Mouse (Mus musculus): ENCODE results near the gene Ccdc142. TPM values are rescaled to one million over a fixed set of nuclear protein-coding genes. Genes with fewer than 3 reads are reported as not detected.

Gene Ccdc142
- total RNA-seq, 2 experiments from 2014 or later, result 5.1 to 9.0 TPM

- intact Hi-C loops (cut with DNase I), result no loop called here
- DNase-seq (ENCODE audit: low spot score in 2 of 2), result no peak
These were observed 30.9 kb downstream of the Ccdc142 start for GRCm38 (mm10) chr6:83132176-83132919.

DNA sequence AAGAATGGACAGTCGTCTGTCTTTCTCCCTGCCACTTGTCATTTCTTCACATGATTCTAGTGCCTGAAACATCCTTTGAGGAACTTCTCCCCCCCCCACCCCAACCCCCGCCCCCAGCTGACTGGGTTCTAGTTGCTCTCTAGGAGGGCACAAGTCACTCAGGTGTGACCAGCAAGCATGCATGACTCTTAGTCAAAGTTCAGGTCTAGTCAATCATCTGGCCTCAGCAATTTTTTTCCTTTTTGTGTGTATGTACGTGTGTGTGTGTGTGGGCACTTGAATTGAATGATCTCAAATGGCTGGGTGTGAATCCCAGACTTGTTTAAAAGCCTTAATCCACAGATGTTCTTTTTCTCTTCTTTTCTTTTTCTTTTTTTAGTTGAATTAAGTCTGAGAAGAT is 32.8 kb downstream of the Ccdc142 start:
- no peak for DNase-seq (ENCODE audit: low spot score in 2 of 2)

GRCm38 (mm10) chr6:83134951-83135513 is 33.6 kb downstream of the Ccdc142 start, which contains the start of gene Rtkn:
Gene Rtkn, plus strand, starts transcription at chr6:83135463.
- intact Hi-C loops (cut with DNase I), result no loop called here
- no peak for DNase-seq (ENCODE audit: low spot score in 2 of 2)

More for the DNA sequence above, 32.8 kb downstream of the Ccdc142 start:
- intact Hi-C loops (cut with DNase I), result no loop called here

DNA sequence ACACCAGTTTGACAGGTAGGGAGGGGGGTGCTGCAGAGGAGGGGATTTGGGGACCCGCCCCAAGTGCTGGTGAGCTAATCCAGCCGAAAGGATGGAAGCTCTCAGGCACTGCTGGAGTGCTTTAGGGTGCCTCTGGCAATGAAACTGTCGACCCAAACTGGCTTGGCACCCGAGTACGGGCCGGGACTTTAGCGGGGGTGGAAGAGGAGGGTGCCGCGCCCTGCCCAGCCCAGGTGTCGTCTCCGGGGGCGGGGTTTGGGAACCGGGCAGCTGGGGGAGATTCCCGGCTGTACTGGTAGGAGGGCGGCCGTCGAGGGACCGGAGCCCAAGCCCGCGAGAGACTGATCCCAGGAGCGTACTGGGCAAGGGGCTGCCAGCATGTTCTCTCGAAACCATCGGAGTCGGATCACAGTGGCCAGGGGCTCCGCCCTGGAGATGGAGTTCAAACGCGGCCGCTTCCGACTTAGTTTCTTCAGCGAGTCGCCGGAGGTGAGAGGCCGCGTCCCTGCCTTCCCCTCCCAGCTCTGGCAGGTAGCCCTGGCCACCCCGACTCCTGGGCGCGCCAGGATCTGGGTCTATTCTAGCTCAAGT is 34.3 kb downstream of the Ccdc142 start:
- DNase-seq (ENCODE audit: low spot score in 2 of 2), result peak in 1 of 2 experiments; percentile 3
- intact Hi-C loops (cut with DNase I), result no loop called here

- DNase-seq (ENCODE audit: low spot score in 2 of 2), result no peak
- intact Hi-C loops (cut with DNase I), result no loop called here
These were observed 35.0 kb downstream of the Ccdc142 start for GRCm38 (mm10) chr6:83136291-83136880.

GRCm38 (mm10) chr6:83136881-83137575 is 35.6 kb downstream of the Ccdc142 start:
- peak in 1 of 2 experiments; percentile 42 for DNase-seq (ENCODE audit: low spot score in 2 of 2)

DNA sequence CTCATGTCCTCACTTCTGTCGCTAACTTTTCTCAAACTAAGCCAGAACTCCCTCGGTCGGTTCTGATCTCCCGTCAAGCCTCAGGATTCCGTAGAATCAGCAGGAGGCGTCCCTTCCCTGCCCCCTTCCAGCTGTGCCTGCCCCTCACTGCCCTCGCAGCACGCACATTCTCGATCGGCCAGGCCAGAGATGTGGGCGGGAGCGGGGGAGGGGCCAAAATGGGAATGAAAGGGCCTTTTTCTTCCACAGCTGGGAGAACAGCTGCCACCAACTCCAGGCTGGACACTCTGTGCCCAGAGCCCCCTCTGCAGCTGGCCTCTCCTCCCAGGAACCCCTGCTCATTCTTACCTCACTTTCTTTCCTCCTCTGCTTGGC is 36.2 kb downstream of the Ccdc142 start:
- peak; percentile 65 to 67 for DNase-seq (ENCODE audit: low spot score in 2 of 2)
- intact Hi-C loops (cut with DNase I), result no loop called here

More at GRCm38 (mm10) chr6:83136881-83137575, 35.6 kb downstream of the Ccdc142 start:
- intact Hi-C loops (cut with DNase I), result no loop called here

- no peak for DNase-seq (ENCODE audit: low spot score in 2 of 2)
These were observed 36.7 kb downstream of the Ccdc142 start for GRCm38 (mm10) chr6:83138056-83138455.

DNA sequence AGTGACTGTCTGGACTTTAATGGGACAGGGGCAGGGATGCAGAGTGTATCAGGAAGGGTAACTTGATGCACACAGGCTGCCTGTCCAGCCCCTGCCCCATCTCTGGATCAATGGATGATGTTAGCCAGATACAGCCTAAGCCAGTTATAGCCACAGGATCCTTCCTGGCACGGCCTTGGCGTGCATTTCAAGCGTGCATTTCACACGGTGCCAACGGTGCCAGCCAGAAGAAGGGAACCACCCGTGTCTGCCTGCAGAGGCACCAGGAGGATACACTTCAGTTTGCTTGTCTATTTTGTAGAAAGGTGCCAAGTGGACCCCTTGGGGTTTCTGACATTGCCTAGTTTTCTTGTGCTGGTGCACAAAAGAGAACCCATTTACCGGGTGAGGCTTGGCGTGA is 38.6 kb downstream of the Ccdc142 start:
- DNase-seq (ENCODE audit: low spot score in 2 of 2), result peak in 1 of 2 experiments; percentile 6
- intact Hi-C loops (cut with DNase I), result no loop called here

More at GRCm38 (mm10) chr6:83138056-83138455, 36.7 kb downstream of the Ccdc142 start:
- intact Hi-C loops (cut with DNase I), result no loop called here

- no peak for DNase-seq (ENCODE audit: low spot score in 2 of 2)
- intact Hi-C loops (cut with DNase I), result no loop called here
These were observed 40.2 kb downstream of the Ccdc142 start for GRCm38 (mm10) chr6:83141636-83142035.

- DNase-seq (ENCODE audit: low spot score in 2 of 2), result peak; percentile 75 to 82
- intact Hi-C loops (cut with DNase I), result no loop called here
These were observed 40.9 kb downstream of the Ccdc142 start for GRCm38 (mm10) chr6:83142211-83142731.

GRCm38 (mm10) chr6:83142886-83143285 is 41.5 kb downstream of the Ccdc142 start:
- DNase-seq (ENCODE audit: low spot score in 2 of 2), result peak; percentile 46 to 59
- intact Hi-C loops (cut with DNase I), result no loop called here

- DNase-seq (ENCODE audit: low spot score in 2 of 2), result no peak
- intact Hi-C loops (cut with DNase I), result no loop called here
These were observed 43.8 kb downstream of the Ccdc142 start for GRCm38 (mm10) chr6:83145209-83145608.

GRCm38 (mm10) chr6:83145805-83146204 is 44.4 kb downstream of the Ccdc142 start:
- no peak for DNase-seq (ENCODE audit: low spot score in 2 of 2)
- intact Hi-C loops (cut with DNase I), result no loop called here

DNA sequence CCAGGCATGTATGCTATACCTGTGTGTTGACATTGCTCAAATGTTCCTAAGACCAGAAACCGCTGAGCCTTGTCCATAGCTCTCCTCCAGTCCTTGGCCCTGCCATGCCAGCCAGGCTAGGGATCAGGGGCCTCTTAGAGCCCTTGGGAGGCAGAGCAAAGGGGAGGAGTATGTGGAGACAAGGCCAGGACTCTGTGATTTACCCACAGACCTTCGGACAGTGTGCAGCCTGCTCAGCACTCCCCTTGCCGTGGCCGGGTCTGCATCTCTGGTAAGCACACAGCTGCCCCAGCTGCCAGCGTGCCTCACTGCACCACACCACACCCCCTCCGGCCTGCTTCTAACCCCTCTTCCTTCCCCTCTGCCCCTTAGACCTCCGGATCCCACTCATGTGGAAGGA is 45.9 kb downstream of the Ccdc142 start:
- DNase-seq (ENCODE audit: low spot score in 2 of 2), result no peak

GRCm38 (mm10) chr6:83151721-83152120 is 50.3 kb downstream of the Ccdc142 start:
- intact Hi-C loops (cut with DNase I), result no loop called here
- no peak for DNase-seq (ENCODE audit: low spot score in 2 of 2)

More for the DNA sequence above, 45.9 kb downstream of the Ccdc142 start:
- intact Hi-C loops (cut with DNase I), result no loop called here

GRCm38 (mm10) chr6:83153038-83153437 is 51.6 kb downstream of the Ccdc142 start:
- intact Hi-C loops (cut with DNase I), result no loop called here
- no peak for DNase-seq (ENCODE audit: low spot score in 2 of 2)

DNA sequence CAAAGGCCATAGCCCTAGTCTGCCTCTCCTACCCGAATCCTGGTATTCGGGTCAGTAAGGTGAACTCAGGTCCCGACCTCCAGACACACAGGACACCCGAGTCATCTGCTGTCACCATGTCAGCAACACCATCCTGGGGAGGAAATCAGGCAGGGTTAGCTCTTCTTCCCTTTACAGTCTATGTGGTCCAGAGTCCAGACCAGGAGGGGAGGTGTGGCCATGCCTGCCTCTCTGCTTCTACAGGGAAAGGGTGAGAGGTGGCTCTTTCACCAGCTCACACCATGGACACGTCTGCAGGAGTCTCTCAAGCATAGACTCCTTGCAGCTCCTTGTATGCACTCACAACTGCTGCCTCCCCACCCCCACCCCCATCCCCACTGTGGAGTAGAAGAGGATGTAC is 52.1 kb downstream of the Ccdc142 start:
- intact Hi-C loops (cut with DNase I), result no loop called here
- DNase-seq (ENCODE audit: low spot score in 2 of 2), result no peak

DNA sequence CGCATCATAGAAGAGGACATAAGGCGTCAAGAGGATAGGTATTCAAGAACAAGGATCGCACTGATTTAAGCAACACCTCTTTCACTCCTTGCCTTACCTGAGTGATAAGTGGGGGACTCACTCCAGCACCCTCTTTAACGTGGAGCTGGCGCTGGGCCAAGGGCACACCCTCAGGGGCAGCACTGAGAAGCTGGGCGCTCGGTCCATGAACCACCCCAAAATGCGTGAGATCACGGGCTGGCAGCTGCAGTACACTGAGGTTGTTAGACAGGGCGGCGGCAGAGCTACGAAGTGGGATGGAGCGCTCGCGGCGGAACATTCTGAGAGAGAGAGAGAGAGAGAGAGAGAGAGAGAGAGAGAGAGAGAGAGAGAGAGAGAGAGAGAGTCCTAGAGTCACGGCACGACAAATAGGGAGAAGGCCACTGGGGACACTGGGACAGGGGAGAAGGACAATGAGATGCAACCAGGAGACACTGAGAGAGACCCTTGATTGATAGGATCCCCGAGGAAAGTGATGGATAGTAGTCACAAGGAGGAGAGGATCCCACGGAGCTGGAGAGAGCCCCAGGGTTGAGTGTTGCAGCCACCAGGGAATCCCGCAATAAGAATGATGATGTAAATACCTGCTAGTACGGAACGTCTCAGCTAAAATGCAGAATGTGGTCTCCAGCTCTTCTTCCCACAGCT is 54.3 kb downstream of the Ccdc142 start:
- intact Hi-C loops (cut with DNase I), result loop anchor here (5.0 kb wide), 1 partner anchor 33 kb away; the partner anchor contains the start of gene Wbp1
- DNase-seq (ENCODE audit: low spot score in 2 of 2), result peak in 1 of 2 experiments; percentile 43

Measured in left cerebral cortex, postnatal 36 days (tissue).